Mouse (Mus musculus) limb, embryonic 12.5 days (tissue): ENCODE data around the gene Ogfod3. TPM values are rescaled to one million over a fixed set of nuclear protein-coding genes. Genes with fewer than 3 reads are reported as not detected.

ENCODE experiments used
- ATAC-seq: fragments of 200-750 bp; cut with Nextera tagmentation; 2 replicates; pipeline ENCODE4 v1.8.0; 2017; ENCODE audit warnings: low read depth, moderate TSS enrichment; ENCODE audit not compliant: insufficient number of reproducible peaks, insufficient read depth, low FRiP score, low TSS enrichment
- H3K27ac ChIP-seq: fragments of 300-500 bp; sonication (generic); 2 replicates; pipeline ENCODE4 v1.5.1; 2016; ENCODE audit warnings: mild to moderate bottlenecking, moderate library complexity
- H3K27me3 ChIP-seq: fragments of 300-500 bp; sonication (generic); 2 replicates; pipeline ENCODE4 v1.6.1; 2016; ENCODE audit warnings: mild to moderate bottlenecking, moderate library complexity
- H3K36me3 ChIP-seq: fragments of 300-500 bp; sonication (generic); 2 replicates; pipeline ENCODE4 v1.6.1; 2016; ENCODE audit warnings: mild to moderate bottlenecking, moderate library complexity
- H3K4me1 ChIP-seq: fragments of 300-500 bp; sonication (generic); replicated peaks from 2 replicates; pipeline ENCODE4 v1.6.1; 2016
- H3K4me2 ChIP-seq: fragments of 300-500 bp; sonication (generic); 2 replicates; pipeline ENCODE4 v1.6.1; 2016; ENCODE audit warnings: mild to moderate bottlenecking, moderate library complexity
- H3K4me3 ChIP-seq: fragments of 300-500 bp; sonication (generic); replicated peaks from 2 replicates; pipeline ENCODE4 v1.5.1; 2016; ENCODE audit warnings: mild to moderate bottlenecking
- H3K9ac ChIP-seq: fragments of 300-500 bp; sonication (generic); replicated peaks from 2 replicates; pipeline ENCODE4 v1.6.1; 2016; ENCODE audit warnings: mild to moderate bottlenecking, moderate library complexity
- H3K9me3 ChIP-seq: fragments of 300-500 bp; sonication (generic); 2 replicates; pipeline ENCODE4 v1.6.1; 2016; ENCODE audit warnings: mild to moderate bottlenecking, moderate library complexity
- WGBS: fragments of 180-500 bp; shearing (Covaris S2); methylation state at CpG from one replicate; pipeline ENCODE4 v1.1.7; 2016; 5-methylcytosine and 5-hydroxymethylcytosine counted together
- polyA plus RNA-seq: library from polyadenylated mRNA; unstranded; fragments of >200 nt; fragmentation: Nextera tagmentation; extraction: Ambion mirVana; gene quantifications from 2 replicates; pipeline ENCODE4 v1.2.1, GENCODE M21; 2016

Gene Ogfod3
- polyA plus RNA-seq, 1 experiment from 2014 or later, result 16.3 TPM

DNA sequence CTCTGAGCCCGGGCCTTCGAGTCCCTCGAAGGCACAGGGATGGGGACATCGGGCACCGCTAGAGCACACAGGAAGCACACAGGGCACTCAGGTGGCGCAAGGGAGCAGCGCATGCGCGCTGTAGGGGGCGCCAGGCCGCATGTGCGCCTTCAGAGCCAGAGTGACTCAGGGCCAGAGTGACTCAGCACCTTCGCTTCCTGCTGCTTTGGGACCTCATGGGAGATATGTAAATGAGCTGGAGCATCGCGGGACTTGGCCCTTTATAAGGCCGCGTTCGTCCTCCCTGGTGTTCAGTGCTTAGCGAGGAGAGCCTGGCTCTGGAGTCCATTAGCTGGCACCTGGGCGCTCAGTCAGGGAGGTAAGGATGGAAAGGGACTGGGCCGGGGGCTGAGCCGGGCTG, 58.6 kb downstream of the Ogfod3 start, which contains the start of gene Tex19.1:
Gene Tex19.1, plus strand, starts transcription at position 279 of the 400 bp plus-strand sequence.
- 92% methylated on average over 22 of the region's 22 CpGs for WGBS
- no peaks in the 10 kb centered on the region for H3K9me3 ChIP-seq

DNA sequence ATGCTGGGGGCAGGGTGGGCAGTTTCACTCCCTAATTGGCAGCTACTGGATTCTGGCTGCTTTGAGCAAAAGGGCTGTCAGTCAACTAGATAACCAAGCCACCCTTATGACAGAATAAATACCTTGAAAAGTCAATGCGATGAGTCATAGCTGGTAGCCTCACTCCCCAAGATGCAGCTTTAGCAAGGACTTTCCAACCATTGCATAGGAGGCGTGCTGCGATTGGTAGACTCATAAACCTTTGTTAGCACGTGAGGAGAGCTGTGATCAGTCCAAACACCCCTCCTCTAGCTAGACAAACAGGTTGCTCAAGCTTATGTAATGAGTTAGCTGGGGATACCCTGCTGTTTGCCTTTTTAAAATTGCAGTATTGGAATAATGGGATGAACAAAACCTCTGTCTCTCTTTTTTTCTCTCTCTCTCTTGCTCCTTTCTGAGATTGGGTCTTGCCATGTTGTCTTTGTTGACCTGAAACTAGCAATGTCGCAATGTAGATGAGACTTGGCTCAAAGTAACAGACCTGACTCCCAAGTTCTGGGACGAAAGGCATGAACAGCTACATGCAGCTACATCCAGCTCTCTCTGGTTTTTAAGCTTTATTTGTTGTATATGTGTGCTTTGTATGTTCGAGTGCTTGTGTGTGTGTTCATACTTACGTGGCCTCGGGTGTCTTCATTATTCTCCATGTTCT, 61.0 kb downstream of the Ogfod3 start:
- H3K9me3 ChIP-seq, result no peaks in the 10 kb centered on the region
- no peaks in the 10 kb centered on the region for H3K27me3 ChIP-seq
- H3K9ac ChIP-seq, result no peak overlapping the region
- WGBS, result 82% methylated on average over 9 of the region's 9 CpGs
- H3K4me2 ChIP-seq, result no peak overlapping the region
- no peak overlapping the region for H3K4me3 ChIP-seq
- ATAC-seq, result no peak
- H3K4me1 ChIP-seq, result no peaks in the 10 kb centered on the region
- H3K27ac ChIP-seq, result no peak overlapping the region
- no peaks in the 10 kb centered on the region for H3K36me3 ChIP-seq

More for the DNA sequence above, 58.6 kb downstream of the Ogfod3 start, which contains the start of gene Tex19.1:
- H3K27me3 ChIP-seq, result no peaks in the 10 kb centered on the region
- H3K9ac ChIP-seq, result no peak within 1 kb of the TSS
- H3K4me1 ChIP-seq, result no peaks in the 10 kb centered on the region
- no peaks in the 10 kb centered on the region for H3K36me3 ChIP-seq
- H3K27ac ChIP-seq, result no peak within 1 kb of the TSS
- no peak within 1 kb of the TSS for H3K4me2 ChIP-seq
- no peak for ATAC-seq
- H3K4me3 ChIP-seq, result no peak within 1 kb of the TSS

DNA sequence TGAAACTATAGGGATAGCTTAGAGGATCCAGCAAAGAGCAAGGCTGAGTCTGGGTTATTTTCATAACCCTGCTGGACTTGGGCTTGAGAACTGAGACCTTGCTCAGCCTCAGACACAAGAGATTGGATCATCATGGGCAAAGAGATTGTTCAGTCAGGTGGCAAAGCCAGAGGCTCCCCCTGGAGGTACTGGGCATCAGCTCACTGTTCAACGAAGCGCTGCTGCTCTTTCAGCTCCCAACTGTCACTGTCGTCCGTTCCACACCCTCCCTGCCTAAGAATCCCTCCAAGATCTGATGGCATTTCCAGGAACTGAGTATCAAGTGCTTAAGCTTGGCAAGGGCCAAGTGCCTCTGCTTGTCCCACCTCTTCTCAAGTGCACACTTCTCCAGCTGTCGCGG, 65.8 kb downstream of the Ogfod3 start:
- Histone ChIP-seq H3K27ac (no peak overlapping the region), H3K27me3 (no peaks in the 10 kb centered on the region), H3K4me2 (no peak overlapping the region), H3K36me3 (no peaks in the 10 kb centered on the region), H3K4me3 (no peak overlapping the region), H3K4me1 (no peaks in the 10 kb centered on the region), H3K9me3 (no peaks in the 10 kb centered on the region), H3K9ac (no peak overlapping the region)
- 61% methylated on average over 6 of the region's 6 CpGs for WGBS
- no peak for ATAC-seq

DNA sequence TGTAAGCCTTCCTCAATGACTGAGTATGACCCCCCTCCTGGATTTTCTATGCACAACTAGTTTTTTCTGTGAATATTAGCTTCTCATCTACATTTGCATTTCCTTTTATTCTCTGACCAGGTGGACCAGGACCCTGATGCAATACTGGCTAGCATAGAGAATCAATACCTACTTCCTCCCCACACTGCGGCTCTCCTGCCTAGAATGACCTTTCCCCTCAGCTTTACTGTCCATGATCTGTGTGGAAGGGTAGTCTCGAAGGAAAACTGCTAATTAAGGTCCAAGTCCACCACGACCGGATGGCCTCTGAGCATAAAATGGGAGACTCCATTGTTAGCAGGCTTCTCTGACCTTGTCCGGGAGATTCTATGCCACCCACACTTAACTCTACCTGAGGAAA, 66.8 kb downstream of the Ogfod3 start:
- no peak for ATAC-seq
- no peaks in the 10 kb centered on the region for H3K4me1 ChIP-seq
- no peak overlapping the region for H3K27ac ChIP-seq
- no peak overlapping the region for H3K4me2 ChIP-seq
- H3K9me3 ChIP-seq, result no peaks in the 10 kb centered on the region
- H3K4me3 ChIP-seq, result no peak overlapping the region
- WGBS, result 81% methylated on average over 5 of the region's 5 CpGs
- H3K9ac ChIP-seq, result no peak overlapping the region
- no peaks in the 10 kb centered on the region for H3K36me3 ChIP-seq
- no peaks in the 10 kb centered on the region for H3K27me3 ChIP-seq

DNA sequence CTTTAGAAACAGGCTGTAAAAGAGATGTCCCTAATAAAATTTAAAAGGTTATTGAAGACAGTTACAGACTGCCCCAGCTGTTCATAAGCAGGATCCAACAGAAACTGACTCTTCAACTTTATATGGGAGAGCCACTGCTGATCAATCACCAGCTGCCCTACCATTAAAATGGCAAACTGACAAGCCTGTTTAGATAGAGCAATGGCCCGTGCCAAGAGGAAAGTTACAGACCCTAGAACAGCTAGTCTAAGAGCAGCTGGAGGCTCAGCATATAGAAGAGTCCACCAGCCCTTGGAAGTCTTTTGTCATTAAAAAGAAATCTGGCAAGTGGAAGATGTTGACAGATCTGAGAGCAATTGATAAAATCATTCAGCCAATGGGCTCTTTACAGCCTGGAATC, 69.9 kb downstream of the Ogfod3 start:
- H3K9me3 ChIP-seq, result no peaks in the 10 kb centered on the region
- no peak for ATAC-seq

DNA sequence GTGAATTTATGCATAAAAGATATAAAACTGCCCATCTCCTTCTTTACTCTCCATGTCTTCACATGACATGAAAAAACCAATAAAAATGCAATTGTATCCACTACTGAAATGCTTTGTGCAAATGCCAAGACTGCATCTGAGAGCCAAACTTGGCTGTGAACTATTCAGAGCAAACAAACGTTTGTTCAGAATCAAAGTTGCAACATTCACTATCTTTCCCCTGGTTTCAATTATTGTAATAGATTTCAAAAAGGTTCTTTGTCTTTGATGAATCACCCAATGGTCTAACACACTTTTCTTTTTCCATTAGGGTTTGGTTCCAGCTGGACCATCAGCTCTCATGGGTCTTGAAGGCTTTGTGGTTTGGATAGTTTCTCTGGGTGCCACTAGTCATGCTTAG, 74.9 kb downstream of the Ogfod3 start:
- Histone ChIP-seq H3K36me3 (no peaks in the 10 kb centered on the region), H3K27ac (no peak overlapping the region), H3K27me3 (no peaks in the 10 kb centered on the region), H3K4me3 (no peak overlapping the region), H3K4me2 (no peak overlapping the region), H3K9ac (no peak overlapping the region), H3K9me3 (no peaks in the 10 kb centered on the region), H3K4me1 (no peaks in the 10 kb centered on the region)
- WGBS, result 67% methylated on average over 1 of the region's 1 CpGs
- no peak for ATAC-seq

More for the DNA sequence above, 69.9 kb downstream of the Ogfod3 start:
- Histone ChIP-seq H3K27ac (no peak overlapping the region), H3K4me1 (no peaks in the 10 kb centered on the region), H3K36me3 (no peaks in the 10 kb centered on the region), H3K4me3 (no peak overlapping the region), H3K27me3 (no peaks in the 10 kb centered on the region), H3K4me2 (no peak overlapping the region), H3K9ac (no peak overlapping the region)
- 50% methylated on average over 1 of the region's 1 CpGs for WGBS

Other genes with a start within 250 kb of the Ogfod3 start
- gene Csnk1d, start 213.4 kb downstream of the Ogfod3 start, polyA plus RNA-seq, result 154 and 157 TPM in 2 replicates
- not detected in 2 replicates for gene Cd7, start 165.3 kb downstream of the Ogfod3 start, polyA plus RNA-seq
- not detected in 2 replicates for gene Sectm1b, start 141.1 kb downstream of the Ogfod3 start, polyA plus RNA-seq
- gene Sectm1a, start 123.5 kb downstream of the Ogfod3 start, polyA plus RNA-seq, result not detected in 2 replicates
- not detected in 2 replicates for gene Tex19.2, start 86.0 kb downstream of the Ogfod3 start, polyA plus RNA-seq
- not detected in 2 replicates for gene Tex19.1, start 58.6 kb downstream of the Ogfod3 start, polyA plus RNA-seq
- 0.39 and 0.41 TPM in 2 replicates for gene Uts2r, start 44.4 kb downstream of the Ogfod3 start, polyA plus RNA-seq
- gene Hexdc, start 278 bp downstream of the Ogfod3 start, polyA plus RNA-seq, result 9.5 and 10.6 TPM in 2 replicates
- gene Cybc1, start 24.6 kb upstream of the Ogfod3 start, polyA plus RNA-seq, result 36.3 and 40.1 TPM in 2 replicates
- 68.4 and 75.2 TPM in 2 replicates for gene Narf, start 32.5 kb upstream of the Ogfod3 start, polyA plus RNA-seq
- gene Foxk2, start 55.3 kb upstream of the Ogfod3 start, polyA plus RNA-seq, result 11.2 and 12.5 TPM in 2 replicates
- 98.9 and 99.6 TPM in 2 replicates for gene Wdr45b, start 149.7 kb upstream of the Ogfod3 start, polyA plus RNA-seq
- 5.5 and 6.0 TPM in 2 replicates for gene Rab40b, start 183.5 kb upstream of the Ogfod3 start, polyA plus RNA-seq
- 7.6 and 8.9 TPM in 2 replicates for gene Fn3krp, start 216.7 kb upstream of the Ogfod3 start, polyA plus RNA-seq
- gene Fn3k, start 230.2 kb upstream of the Ogfod3 start, polyA plus RNA-seq, result 0.50 and 0.59 TPM in 2 replicates
- 48.9 and 50.7 TPM in 2 replicates for gene Tbcd, start 247.2 kb upstream of the Ogfod3 start, polyA plus RNA-seq